Mouse (Mus musculus): ENCODE data around the gene Trp73.

Trp73 gene

DNA sequence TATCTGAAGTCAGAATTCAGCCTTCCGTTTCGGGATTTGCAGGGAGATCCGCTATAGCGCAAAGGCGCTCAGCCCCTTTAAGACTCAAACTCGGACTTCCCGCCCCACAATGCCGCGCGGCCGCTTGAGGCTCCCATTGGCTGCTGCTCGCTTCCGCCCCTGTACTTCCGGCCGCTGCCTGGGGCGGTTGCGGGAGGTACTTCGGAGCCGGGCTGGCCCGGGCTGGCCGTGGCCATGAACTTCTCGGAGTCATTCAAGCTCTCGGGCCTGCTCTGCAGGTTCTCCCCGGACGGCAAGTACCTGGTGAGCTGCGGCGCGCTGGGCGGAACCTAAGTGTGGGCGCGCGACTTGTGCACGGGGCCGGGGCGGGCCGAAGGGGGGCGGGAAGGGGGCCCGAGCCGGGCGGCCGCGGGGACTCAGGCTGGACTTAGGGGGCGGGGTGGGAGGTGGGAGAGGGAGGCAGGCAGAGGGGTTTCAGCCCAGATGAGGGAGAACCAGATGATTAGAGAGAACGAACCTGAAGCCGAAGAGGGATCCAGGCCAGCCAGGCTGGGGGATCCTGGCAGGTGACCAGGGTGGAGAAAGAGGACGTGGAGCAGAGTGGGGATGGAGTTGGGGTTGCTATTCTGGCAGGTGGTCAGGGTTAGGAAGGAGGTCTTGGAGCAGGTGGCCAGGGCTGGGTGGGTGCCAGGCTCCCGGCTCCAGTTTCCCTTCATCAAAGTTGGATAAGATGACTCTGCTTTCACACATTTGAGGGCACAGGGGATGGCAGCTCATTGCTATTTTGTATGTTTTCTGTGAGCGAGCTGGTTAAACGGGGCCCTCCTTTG lies 2.4 kb upstream of the Trp73 start, which contains the start of gene Wrap73:
TSS of gene Wrap73 (plus strand) at position 162 of the 830 bp plus-strand sequence.
- DNase-seq (ENCODE audit: low read depth) = peak; percentile 86

DNA sequence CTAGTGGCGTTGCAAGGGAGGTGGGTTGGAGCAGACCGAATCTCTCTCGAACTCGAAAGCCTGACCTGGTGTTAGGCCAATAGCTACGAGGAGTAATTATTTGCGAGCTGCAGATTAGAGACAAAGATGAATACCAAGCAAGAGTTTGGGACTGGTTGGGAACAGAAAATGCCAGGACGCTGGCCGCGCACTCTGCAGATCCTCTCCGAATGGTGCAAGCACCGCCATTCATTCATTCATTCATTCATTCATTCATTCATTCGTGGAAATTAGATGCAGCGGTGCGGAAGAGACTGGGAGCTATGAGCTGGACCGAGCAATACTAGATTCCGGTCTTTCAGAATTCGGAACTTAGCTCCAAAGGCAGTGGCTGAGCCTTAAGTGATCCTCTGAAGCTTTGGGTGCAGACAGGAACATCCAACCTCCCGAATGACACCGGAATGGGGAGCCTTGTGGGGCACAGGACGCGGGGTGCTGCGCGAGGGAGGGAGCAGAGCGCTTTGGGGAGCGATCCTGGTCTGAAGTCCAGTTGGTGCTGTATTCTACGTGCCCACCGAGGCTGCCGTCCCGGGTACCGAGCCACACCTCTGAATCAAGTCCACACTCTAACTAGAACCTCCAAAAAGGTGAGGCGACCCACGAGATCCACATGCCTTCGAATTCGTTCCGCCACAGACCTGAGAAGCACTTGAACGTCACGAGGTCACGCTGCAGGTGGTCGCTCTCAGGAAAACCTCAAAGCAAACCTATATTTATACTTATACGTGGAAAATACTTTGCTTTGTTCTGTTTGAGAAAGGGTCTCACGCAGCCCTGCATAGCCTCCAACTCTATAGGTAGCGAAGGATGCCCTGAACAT lies 1.2 kb upstream of the Trp73 start:
- no peak for DNase-seq (ENCODE audit: low read depth)

DNA sequence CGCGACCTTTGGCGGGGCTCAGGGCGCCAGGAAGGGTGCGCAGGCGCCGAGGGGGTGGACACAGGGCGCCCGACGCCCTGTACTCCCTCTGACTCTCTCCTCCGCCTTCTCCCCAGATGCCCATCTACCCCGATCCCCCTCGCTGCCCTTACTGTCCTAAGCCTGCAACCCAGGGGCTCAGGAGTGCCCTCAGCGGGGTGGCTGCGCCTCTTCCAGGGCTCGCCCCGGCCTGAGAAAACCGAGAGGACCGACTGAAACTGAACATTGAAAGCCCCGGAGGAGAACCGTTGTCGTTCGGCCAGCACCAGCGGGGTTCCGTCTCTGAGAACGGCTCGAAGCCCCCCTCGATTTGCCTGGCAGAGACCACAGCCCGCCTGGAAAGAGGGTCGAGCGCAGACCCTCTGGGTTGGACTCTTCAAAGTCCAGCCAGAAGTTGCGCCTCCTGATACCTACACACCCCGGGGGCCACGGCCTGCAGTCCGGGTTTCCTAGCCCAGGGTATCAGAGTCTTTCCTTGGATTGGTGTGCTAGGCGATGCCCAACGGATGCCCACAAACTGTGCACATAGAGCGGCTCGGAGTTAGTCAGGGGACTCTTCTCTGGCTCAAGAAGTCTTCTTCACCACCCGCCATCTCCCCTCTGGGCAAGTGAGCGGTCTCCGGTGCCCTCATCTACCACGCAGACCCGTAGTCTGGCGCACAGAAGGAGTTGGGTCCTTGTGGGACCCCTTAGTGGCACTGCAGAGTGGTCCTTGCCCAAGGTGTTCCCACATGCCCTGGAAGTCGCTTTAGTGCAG lies 403 bp upstream of the Trp73 start:
- DNase-seq (ENCODE audit: low read depth) = no peak

DNA sequence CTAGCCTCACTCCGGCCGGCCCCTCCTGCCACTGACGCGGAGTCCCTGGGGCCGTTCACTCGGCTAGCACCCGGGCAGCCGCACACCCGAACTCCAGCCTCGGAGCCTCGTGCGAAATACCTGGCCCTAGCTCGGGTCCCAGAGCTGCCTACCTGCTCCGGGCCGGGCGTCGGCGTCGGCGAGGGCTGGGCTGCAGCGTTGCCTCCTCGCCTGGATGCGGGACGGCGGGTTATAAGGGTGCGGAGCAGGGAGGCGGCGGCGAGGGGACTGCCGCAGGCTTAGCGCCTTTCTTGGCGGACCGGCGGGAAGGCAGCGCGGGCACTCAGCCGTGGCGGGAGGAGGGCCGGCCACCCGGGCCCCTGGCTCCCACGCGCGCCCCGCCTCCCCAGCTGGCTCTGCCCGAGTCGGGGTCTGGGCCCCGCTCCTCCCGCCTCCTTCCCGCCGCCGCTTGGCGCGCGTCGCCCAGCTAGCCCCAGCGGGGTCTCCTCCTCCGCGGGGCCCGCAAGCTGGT lies 282 bp downstream of the Trp73 start:
- no peak for DNase-seq (ENCODE audit: low read depth)

DNA sequence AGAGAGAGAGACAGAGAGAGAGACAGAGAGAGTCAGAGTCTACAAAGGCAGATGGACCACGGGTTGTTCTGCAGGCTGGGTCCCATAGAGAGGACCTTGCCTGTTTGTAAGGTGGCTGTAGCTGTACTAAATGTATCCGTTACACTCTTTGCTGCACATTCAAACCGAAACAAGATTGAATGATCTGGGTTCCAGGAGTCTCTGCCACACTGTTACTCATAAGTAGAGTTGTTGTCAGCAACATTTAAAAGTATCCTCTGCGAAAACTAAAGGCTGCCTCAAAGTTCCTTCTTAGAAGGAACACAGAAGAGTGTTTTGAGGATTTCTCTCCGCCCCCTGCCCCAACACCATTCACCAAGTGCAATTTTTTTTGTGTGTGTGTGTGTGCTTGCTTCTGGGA lies 2.9 kb downstream of the Trp73 start:
- DNase-seq (ENCODE audit: low read depth) = no peak

DNA sequence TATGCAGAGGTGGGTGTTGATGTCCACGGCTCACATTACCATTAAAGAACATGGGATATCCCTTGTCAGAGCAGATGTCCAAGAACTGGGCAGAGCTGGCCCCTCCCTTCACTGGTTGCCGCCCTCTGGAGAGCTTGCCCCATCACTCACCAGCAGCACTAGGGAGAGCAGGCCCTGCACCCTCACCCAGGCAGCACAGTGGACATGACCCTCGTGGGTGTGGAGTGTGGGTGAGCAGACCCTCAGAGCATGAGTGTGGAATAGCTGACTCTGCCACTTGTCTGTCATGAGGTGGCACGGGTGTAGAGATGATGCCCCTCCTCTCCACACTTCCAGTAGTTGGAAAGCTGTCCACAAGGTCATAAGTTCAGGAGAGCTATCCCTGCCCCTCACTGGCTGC lies 5.2 kb downstream of the Trp73 start:
- DNase-seq (ENCODE audit: low read depth) = no peak

DNA sequence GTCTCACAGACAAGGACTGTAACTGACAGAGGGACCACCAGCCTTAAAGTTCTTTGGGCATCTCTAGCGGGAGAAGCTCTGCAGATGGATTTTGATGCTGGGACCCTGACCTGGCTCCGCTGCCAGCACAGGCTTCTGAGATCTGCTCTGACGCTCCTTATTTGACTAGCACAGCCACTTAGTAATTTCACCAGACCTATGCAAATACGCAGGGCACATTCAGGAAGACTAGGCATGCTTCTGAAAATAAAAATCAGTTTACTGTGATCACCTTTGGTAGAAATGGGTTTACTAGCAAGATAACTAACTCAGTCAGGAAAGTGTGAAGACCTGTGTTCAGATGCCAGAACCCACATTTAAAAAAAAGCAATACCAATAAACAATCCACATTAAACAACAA lies 8.1 kb downstream of the Trp73 start:
- DNase-seq (ENCODE audit: low read depth) = no peak

DNA sequence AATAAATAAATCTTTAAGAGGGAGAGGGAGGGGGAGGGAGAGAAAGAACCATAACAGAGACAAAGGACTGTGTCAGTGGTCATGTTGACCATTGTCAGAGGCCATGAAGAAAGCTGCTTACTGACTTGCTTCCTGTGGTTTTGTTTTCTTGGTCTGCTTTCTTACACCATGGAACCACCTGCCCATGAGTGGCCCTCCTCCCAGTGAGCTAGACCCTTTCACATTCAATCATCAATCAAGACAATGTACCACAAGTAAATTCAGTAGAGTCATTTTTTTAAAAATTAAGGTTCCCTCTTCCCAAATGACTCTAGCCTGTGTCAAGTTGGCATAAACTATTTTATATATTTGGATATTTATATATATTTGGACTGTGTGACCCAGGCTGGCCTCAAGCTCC lies 10.1 kb downstream of the Trp73 start:
- no peak for DNase-seq (ENCODE audit: low read depth)

DNA sequence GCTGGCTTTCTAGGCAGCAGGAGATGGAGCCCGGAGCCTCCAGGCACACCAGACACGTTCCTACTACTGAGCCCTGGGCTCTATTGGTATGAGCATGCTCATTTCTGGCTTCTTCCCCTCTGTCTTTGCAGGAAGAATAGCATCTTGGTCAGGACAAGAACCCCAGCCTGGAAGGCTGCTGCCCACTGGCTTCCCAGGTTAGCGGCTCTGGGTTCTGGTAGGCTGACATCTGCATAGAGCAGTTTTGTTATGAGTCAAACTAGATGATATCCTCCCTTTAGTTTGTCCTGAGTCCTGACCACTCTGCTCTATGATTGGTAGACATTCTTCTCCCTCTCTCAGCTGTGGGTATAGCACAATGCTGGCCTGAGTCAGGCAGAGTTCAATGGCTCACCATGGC lies 12.7 kb downstream of the Trp73 start:
- DNase-seq (ENCODE audit: low read depth) = no peak

DNA sequence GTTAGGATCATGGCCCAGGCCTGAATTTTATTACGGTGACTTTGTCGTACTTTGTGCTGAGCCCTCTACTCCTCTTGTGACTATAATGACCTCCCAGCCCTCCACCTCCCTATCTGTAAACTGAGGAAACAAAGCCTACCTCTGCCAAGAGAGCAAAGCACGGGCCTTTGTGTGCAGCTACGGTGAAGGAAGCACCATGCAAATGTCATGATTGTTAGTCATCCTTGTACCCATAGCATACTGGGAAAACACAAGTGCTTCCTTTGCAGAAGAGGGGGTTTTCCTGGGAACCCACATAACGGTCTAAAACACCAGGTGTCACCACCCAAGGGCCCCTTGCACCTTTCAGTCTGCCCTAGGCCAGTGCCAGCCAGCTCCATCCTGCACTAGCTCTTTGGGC lies 14.8 kb downstream of the Trp73 start:
- DNase-seq (ENCODE audit: low read depth) = no peak

DNA sequence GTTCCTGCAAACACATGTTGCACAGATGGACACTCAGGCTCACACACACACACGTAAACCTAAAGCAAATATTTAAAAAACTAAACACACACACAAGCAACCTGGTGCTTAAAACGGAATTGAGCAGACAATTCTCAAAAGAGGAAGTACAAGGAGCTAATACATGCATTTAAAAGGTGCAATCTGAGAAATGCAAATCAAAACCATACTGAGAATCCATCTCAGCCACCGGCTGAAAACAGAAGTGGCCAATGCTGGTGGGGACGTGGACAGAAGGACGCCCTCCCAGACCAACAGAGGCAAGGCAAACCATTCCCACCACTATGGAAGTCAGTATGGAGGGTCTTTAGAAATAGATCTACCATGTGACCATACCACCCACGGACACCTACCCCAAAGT lies 16.5 kb downstream of the Trp73 start:
- DNase-seq (ENCODE audit: low read depth) = no peak

DNA sequence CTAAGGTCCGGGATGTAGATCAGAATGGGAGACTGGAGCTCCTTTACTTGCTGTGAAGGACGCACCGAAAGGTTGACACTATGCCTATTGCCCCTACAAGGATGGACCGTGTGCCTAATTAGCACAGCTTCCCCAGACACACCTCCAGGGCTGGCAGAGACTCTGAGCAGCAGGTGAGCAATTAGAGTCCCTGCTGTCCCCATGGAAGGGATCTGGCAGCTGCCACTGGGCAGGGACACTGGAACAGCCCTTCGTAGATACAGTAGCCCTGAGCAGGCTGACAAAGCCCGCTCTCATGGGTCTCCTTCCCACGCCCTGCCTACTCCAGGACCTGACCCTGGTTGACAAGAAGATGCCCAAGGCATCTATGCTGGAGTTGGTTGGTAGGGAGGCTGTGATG lies 17.6 kb downstream of the Trp73 start:
- DNase-seq (ENCODE audit: low read depth) = no peak

DNA sequence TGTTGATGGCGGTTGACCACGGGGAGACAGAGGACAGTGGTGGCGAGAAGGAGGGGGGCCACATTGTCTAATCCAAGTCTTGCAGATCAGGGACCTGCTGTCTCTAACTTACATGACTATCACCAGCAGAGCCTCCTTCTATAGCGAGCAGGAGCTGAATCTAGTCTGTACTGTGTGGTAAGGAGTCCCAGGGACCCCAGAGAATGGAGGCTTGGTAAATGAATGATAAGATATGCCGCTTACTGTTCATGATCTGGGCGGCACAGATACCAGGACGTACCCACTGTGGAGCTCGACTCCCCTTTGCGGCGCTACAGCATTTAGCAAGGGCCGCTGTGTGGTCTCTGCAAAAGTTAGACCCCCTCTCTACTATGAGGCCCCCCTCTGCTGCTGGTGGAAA lies 18.2 kb downstream of the Trp73 start:
- no peak for DNase-seq (ENCODE audit: low read depth)

DNA sequence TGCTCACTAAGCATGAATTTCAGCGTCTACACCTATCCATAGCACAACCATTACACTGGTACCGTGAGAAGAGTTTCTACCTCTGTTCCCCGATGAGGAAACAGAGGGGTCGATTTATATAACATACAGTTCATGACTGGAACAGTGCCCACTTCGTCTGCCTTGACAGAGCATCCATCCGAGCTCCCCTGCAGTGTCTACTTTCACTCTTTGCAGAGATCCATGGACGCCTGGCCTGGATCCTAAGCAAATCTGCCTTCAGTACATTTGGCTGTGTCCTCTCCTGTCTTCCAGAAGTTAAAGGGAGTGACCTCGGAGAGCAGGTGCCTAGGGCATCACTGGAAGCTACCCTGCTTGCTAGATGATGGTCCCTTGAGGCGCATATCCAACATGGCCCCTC lies 20.8 kb downstream of the Trp73 start:
- DNase-seq (ENCODE audit: low read depth) = no peak

DNA sequence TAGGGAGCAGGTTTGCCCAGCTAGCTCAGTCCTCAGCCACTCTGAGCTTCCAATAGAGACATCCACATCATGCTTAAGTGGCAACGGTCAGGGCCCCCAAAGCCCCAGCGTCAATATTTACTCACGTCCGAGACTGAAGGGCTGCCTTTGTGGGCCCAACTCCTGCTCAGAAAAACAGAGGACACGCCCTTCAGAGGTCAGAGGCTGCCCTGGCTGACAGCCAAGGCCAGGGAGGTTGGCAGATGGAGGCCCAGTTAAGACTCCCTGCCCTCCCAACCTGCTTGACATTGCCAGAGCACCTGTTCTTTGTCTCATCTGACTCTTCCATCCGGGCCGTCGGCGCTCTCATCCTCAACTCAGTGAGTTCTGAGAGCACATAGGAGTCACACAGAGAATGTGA lies 21.2 kb downstream of the Trp73 start:
- no peak for DNase-seq (ENCODE audit: low read depth)

DNA sequence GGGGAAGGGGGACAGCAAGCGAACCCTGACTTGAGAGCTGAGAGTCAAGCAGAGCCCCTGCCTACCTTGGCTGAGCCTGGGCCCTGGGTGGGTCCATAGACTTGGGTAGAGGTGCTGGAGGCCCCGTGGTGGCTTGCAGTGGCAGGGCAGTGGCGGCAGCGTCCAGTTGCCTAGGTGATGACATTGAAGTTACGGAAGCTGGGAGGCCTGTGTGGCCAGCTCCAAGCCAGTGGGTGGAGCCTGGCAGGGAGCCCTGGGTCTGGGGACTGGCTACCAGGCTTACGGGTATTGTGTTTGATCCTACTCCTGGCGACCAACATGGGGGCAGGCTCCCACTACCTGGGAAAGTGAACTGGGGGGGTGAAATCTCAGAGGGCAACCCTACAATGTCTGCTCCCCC lies 23.6 kb downstream of the Trp73 start:
- DNase-seq (ENCODE audit: low read depth) = no peak

DNA sequence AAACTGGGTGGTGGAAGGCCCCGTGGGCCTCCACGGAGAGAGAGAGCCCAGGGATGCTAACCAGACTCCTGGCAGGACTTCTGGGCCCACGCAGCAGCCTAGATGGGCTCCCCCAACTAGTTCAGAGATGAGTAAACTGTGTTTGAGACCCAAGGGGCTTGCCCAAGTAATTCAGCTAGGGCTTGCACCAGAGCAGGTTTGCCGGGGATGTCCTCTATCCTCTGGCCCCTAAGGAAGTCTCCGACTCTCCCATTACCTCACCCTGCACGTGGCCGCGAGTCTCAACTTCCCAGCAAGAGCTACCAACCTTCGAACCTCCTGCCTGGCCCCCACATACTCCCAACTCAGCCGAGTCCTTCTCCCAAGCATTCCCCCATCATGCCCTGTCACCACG lies 30.2 kb downstream of the Trp73 start:
- DNase-seq (ENCODE audit: low read depth) = no peak

DNA sequence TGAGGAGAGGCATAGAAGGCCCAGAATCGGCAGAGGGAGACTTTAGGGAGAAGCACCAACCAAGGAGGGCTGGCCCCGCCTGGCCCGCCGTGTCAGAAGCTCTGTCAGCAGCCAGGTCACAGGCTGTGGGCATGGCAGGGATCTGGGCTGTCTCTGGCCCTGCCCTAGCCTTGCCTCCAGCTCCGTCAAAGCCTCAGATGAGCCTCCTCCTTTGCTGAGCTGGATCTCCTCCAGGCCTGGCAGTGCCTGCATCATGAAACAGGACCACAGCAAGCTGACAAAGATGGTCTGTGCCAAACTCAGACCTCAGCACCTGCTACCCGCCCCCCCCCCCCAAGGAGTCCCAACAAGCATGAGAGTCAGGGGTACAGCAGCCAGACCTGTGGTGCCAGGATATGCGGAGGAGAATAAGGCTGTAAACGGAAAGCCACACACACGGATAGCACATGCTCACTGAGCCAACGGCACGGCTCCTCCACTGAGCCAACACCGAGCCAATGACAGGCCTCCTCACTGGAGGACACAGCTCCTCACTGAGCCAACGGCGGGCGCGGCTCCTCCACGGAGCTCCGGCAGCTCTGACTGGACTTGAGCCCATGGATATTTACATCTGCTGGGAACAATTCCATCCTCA lies 30.7 kb downstream of the Trp73 start:
- DNase-seq (ENCODE audit: low read depth) = no peak

DNA sequence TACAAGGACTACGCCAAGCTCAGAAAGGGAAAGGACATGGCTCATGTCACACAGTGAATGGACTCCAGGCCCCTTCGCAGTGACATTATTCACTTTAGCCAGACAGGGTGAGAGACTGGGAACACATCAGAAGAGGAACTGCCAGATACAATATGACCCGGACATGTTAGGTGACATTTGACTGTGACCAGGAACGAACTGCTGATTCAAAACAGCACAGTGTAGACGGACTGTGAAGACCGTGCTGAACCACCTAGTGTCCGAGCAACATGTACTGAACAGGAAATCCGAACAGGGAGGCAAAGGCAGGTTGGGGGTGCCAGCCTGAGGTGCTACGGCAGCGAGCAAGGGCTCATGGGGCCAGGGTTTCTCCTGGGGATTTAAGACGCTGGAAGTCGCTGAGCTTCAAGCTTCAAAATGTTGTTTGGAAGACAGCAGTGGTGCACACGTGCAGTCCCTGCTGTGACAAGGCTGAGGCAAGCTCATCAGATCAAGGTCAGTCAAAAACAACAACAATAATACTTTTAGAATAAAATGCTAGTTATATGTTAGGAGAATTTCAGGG lies 33.4 kb downstream of the Trp73 start:
- no peak for DNase-seq (ENCODE audit: low read depth)

DNA sequence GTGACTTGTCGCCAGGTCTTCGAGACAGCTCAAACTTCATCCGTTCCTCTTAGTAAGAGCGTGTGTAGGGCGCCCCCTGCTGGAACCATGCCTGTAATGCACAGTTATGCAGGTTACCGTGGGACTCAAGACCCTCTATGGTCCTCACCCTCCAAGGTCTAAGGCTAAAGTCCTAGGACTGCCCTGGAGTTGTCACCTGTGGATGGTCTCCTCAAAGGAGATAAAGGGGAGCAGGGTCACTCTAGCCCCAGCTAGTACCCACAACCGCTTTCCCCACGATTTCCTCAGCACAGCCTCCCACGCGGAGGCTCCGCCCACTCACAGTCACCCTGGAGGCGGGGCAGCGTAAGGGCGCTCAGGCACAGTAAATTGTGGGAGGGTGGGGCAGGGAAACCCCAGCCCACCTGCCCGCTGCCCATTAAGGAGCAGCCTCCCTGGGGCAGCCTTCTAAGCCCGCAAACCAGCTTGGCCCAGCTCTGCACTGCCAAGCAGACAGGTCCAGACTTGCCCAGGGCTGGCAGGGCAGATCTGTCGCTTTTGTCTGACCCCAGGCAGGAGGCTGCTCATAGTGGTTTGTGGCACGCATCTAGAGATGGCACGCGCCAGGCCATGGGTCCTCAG lies 34.5 kb downstream of the Trp73 start:
- DNase-seq (ENCODE audit: low read depth) = peak; percentile 54

DNA sequence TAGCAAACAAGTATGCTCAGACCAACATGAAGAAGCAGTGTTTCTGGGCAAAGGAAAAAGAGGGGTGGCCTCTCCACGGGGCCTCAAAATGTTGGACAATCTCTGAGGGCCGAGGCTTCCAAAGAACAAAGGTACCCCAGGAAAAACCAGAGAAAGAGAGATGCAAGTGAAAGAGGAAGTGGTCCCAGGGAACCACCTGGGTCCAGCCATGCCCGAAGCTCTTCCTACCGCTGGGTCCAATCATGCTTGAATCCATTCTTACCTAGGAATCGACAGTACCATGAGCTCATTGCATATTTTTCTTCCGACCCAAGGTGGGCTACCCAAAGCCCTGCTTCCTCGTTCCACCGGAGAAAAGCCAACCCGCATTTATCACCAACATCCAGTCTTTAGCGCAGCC lies 36.1 kb downstream of the Trp73 start:
- DNase-seq (ENCODE audit: low read depth) = no peak
